In the genomic region with DNA sequence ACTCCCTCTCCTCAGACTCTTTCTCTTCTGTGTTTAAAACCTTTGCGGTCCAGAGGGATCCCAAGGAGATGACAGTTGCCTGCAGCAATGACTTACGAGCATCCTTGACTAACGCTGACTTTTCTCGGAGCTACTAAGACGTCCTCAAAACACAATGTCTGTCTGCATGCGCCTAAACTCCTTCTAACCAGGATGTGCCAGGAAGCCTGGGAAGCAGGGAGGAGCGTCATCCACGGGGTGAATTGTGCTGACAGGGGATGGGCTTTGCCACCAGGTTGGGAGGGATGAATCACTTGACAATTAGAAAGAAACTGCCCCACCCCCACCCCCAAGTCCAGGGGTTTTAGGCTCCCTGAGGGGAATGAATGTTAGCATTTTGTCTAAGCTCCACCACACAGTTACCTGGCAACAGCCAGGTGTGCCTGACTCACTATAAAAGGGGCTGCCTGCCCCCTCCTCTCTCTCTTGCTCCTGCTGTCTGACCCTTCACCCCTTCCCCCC, we compare ENCODE assay signal across 10 mouse cellular contexts. TPM values are rescaled to one million over a fixed set of nuclear protein-coding genes. Genes with fewer than 3 reads are reported as not detected.
A peak's percentile ranks its signal among the peaks of the same experiment; 100 is the strongest.
DNase-seq lines count a peak whose midpoint lies in the region; ATAC-seq and TF ChIP-seq lines count a peak whose summit lies in the region.
"Had no signal": no experiment of that assay in that cellular context is flagged by ENCODE, and none has a peak within 500 bp of the region (broad histone marks: within the 10 kb centered on the region; RNA-seq: fewer than 3 reads in every experiment).

No protein-coding gene starts in this region.

- H3K4me3 ChIP-seq in heart, adult 2 months, result peak overlapping the region; percentile 9
- peak overlapping the region in 1 of 2 experiments; percentile 21; a peak in 2 of 4 replicates for H3K4me3 ChIP-seq in ES-E14 (ENCODE audit: insufficient read depth in 1 of 2, low read depth in 1 of 2, low read length in 2 of 2, poor library complexity in 1 of 2, severe bottlenecking in 1 of 2)
- H3K4me3 ChIP-seq in forebrain, embryonic 15.5 days, result no peak overlapping the region
- H3K4me3 ChIP-seq in midbrain, embryonic 10.5 days, result peak overlapping the region; percentile 16
- H3K4me3 ChIP-seq: erythroblast, embryonic 14.5 days had no signal

- TF ChIP-seq POLR2A in heart, adult 2 months (IDR thresholded peaks at IDR 0.05; ENCODE audit: insufficient read depth, low read depth, low read length), result no peak

- intact Hi-C loops in heart, adult 2 months (cut with DNase I), result loop anchor here (5.0 kb wide), 1 partner anchor 53 kb away; no protein-coding TSS in a partner anchor
- intact Hi-C loops in heart, postnatal 36 days (cut with DNase I), result loop anchor here (2.0 to 5.0 kb wide), 2 partner anchors 48 to 56 kb away; partner anchors contain the start of gene Pde9a

- no peaks in the 10 kb centered on the region for H3K9me3 ChIP-seq in ES-E14 (ENCODE audit: control insufficient read depth, insufficient read depth, low read depth, low read length)
- H3K9me3 ChIP-seq in forebrain, embryonic 15.5 days, result no peaks in the 10 kb centered on the region
- H3K9me3 ChIP-seq in midbrain, embryonic 10.5 days (replicated peaks), result 0 out of 2 replicates have a peak, but pooled peaks cover under 1% of the 10 kb centered on the region

- H3K4me1 ChIP-seq in heart, adult 2 months (ENCODE audit: control insufficient read depth, insufficient read depth, low read length), result peaks cover 9% of the 10 kb centered on the region
- H3K4me1 ChIP-seq in ES-E14 (ENCODE audit: control insufficient read depth in 2 of 2, insufficient read depth in 2 of 2, low read length in 2 of 2, poor library complexity in 1 of 2), result peaks cover 2 to 25% of the 10 kb centered on the region in 2 experiments; a peak in 3 of 4 replicates
- H3K4me1 ChIP-seq in forebrain, embryonic 15.5 days, result peaks cover 38% of the 10 kb centered on the region
- H3K4me1 ChIP-seq in midbrain, embryonic 10.5 days, result peaks cover 42% of the 10 kb centered on the region

- no peaks in the 10 kb centered on the region for H3K79me2 ChIP-seq in heart, adult 2 months (replicated peaks; ENCODE audit: control insufficient read depth, insufficient read depth, low read length)

- DNase-seq in heart, adult 2 months, result no peak
- no peak for DNase-seq in heart, postnatal 36 days
- DNase-seq in ES-E14 (ENCODE audit: low read depth, low spot score), result peak; percentile 54
- no peak for DNase-seq in midbrain, embryonic 10.5 days (ENCODE audit: low spot score)
- no peak for DNase-seq in cerebellum, adult 11-12 months
- DNase-seq in retina, embryonic 14.5 days (ENCODE audit: low spot score), result no peak
- DNase-seq in adrenal gland, postnatal 14 days, result no peak
- DNase-seq: adrenal gland, adult 2 months had no signal

- no peaks in the 10 kb centered on the region for H3K36me3 ChIP-seq in heart, adult 2 months (ENCODE audit: control insufficient read depth, insufficient read depth, low read length)
- H3K36me3 ChIP-seq in ES-E14 (ENCODE audit: control insufficient read depth, insufficient read depth, low read length, poor library complexity, severe bottlenecking), result peaks cover 2% of the 10 kb centered on the region; the same call in 1 of the 2 replicates
- peaks cover 12% of the 10 kb centered on the region for H3K36me3 ChIP-seq in forebrain, embryonic 15.5 days
- H3K36me3 ChIP-seq in midbrain, embryonic 10.5 days, result peaks cover 6% of the 10 kb centered on the region

- H3K27ac ChIP-seq in heart, adult 2 months, result peak overlapping the region; percentile 73
- H3K27ac ChIP-seq in ES-E14 (ENCODE audit: insufficient read depth, low read depth, low read length, poor library complexity, severe bottlenecking), result peak overlapping the region; percentile 71
- H3K27ac ChIP-seq in forebrain, embryonic 15.5 days (replicated peaks), result peak overlapping the region; percentile 22
- no peak overlapping the region; the same call in 1 of the 2 replicates for H3K27ac ChIP-seq in midbrain, embryonic 10.5 days (replicated peaks)

- H3K27me3 ChIP-seq in heart, adult 2 months (ENCODE audit: control insufficient read depth, insufficient read depth, low read length), result no peaks in the 10 kb centered on the region
- no peaks in the 10 kb centered on the region for H3K27me3 ChIP-seq in forebrain, embryonic 15.5 days
- H3K27me3 ChIP-seq in midbrain, embryonic 10.5 days (ENCODE audit: low read depth, poor library complexity, severe bottlenecking), result peaks cover 25% of the 10 kb centered on the region

- 23% methylated on average over 8 of the region's 8 CpGs for WGBS in heart, adult 2 months
- WGBS in forebrain, embryonic 15.5 days, result 7% methylated on average over 8 of the region's 8 CpGs
- WGBS in midbrain, embryonic 10.5 days, result 3% methylated on average over 8 of the region's 8 CpGs

- TF ChIP-seq EP300 in heart, adult 2 months (IDR thresholded peaks at IDR 0.05; ENCODE audit: insufficient read depth, low read depth, low read length), result no peak

- no peak overlapping the region for H3K9ac ChIP-seq in heart, adult 2 months (ENCODE audit: low read depth, low read length)
- H3K9ac ChIP-seq in ES-E14 (ENCODE audit: insufficient read depth, low read depth, low read length, poor library complexity, severe bottlenecking), result no peak overlapping the region
- H3K9ac ChIP-seq in forebrain, embryonic 15.5 days (replicated peaks), result 0 out of 2 replicates have a peak overlapping the region, but pooled peaks have one; percentile 2

- TF ChIP-seq CTCF in heart, adult 2 months (IDR thresholded peaks at IDR 0.05), result no peak

- no peak for ATAC-seq in forebrain, embryonic 15.5 days (replicated peaks)

- in situ Hi-C loops in ES-E14 (cut with MboI; ENCODE audit: low sequenced_read_pairs in 2 of 2, unreplicated experiment in 2 of 2), result no loop called here

- H3K4me2 ChIP-seq in forebrain, embryonic 15.5 days (replicated peaks), result no peak overlapping the region

TF ChIP-seq in ES-E14, 5 proteins besides CTCF, POLR2A, EP300 and RAD21:
- no peak for TF ChIP-seq ZC3H11A (IDR thresholded peaks at IDR 0.05; ENCODE audit: borderline replicate concordance, low read depth, low read length)
- no peak for TF ChIP-seq MAFK (IDR thresholded peaks at IDR 0.05; ENCODE audit: insufficient read depth, low read depth, low read length)
- TF ChIP-seq ZNF384 (IDR thresholded peaks at IDR 0.05; ENCODE audit: low read depth, low read length), result no peak
- TF ChIP-seq CHD2 (IDR thresholded peaks at IDR 0.05; ENCODE audit: low read depth, low read length), result no peak
- no peak for TF ChIP-seq HCFC1 (IDR thresholded peaks at IDR 0.05; ENCODE audit: borderline replicate concordance, insufficient read depth, low read length)

RNA-seq across cellular contexts. Expression of gene Pde9a, which starts 48.9 kb away (rescaled TPM):
- total RNA-seq in heart, adult 2 months (2021), result 1 to 10 TPM; 3.2 to 4.0 TPM
- polyA plus RNA-seq in heart, adult 2 months (2012; rRNA removed), result 10.4 and 12.1 TPM in 2 replicates
- 1 to 10 TPM; 5.2 to 6.1 TPM for total RNA-seq in heart, postnatal 36 days (2021)
- total RNA-seq in ES-E14 (2012; rRNA removed), result 3.9 and 6.9 TPM in 2 replicates
- 58.4 and 59.6 TPM in 2 replicates for polyA plus RNA-seq in forebrain, embryonic 15.5 days (2015; fragmentation: Nextera tagmentation; extraction: Ambion mirVana)
- polyA plus RNA-seq in midbrain, embryonic 10.5 days (2016; fragmentation: Nextera tagmentation; extraction: Ambion mirVana), result 12.1 and 21.1 TPM in 2 replicates
- total RNA-seq in adrenal gland, postnatal 14 days (2021), result 5.2 and 8.5 TPM in 2 replicates
- polyA plus RNA-seq: erythroblast, embryonic 14.5 days had no signal
